Mouse (Mus musculus) adrenal gland, postnatal 36 days (tissue): ENCODE results near the gene Bicral. TPM values are rescaled to one million over a fixed set of nuclear protein-coding genes. Genes with fewer than 3 reads are reported as not detected.
"Not testable (repeated sequence)": the region's sequence is repeated elsewhere in the genome, so short reads cannot be mapped to it uniquely, and the experiment has no call there.

ENCODE experiments used
- DNase-seq, 2 experiments: peaks; one replicate each; pipeline ENCODE4 v3.0.0; 2021; ENCODE audit warnings: mixed read lengths in 1 of 2
- total RNA-seq, 2 experiments: library from RNA; stranded (reverse); gene quantifications; 2 replicates each; pipeline ENCODE4 v1.2.3; 2021

The Bicral gene
- total RNA-seq, 2 experiments from 2014 or later: 23.0 to 24.3 TPM

DNA sequence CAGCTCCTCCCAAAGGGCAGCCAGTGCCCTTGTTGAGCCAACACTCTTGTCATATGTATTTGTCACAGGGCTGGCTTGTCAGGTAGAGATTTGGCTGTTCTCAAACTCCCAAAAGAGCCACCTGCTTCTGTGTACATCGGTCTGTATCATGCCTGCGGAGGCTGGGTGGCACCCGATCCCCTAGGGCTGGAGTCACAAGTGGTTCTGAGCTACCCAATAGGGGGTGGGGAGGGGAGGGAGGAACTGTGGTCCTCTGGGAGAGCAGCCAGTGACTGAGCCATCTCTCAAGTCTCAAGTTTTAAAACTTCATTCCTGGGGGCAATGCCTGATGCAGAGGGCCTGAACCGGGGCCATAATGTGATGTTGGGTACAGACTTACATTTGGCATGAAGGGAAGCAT lies 61.5 kb downstream of the Bicral start:
- DNase-seq: no peak

DNA sequence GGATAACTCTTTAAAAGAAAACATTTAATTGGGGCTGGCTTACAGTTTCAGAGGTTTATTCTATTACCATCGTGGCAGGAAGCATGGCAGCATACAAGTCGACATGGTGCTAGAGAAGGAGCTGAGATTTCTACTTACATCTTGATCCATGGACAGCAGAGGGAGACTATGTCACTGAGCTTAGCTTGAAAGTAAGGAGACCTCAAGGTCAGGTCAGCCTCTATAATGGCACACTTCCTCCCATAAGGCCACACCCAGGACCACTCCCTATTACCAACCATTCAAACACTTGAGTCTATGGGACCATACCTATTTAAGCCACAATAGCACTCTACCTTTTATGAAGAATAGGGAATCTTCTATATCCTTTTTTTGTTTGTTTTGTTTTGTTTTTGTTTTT lies 65.3 kb downstream of the Bicral start:
- no peak for DNase-seq

GRCm38 (mm10) chr17:46787974-46788373 lies 70.3 kb downstream of the Bicral start:
- not testable (repeated sequence) for DNase-seq

GRCm38 (mm10) chr17:46786952-46787351 lies 71.3 kb downstream of the Bicral start:
- no peak for DNase-seq

GRCm38 (mm10) chr17:46783222-46783565 lies 75.1 kb downstream of the Bicral start:
- no peak for DNase-seq

DNA sequence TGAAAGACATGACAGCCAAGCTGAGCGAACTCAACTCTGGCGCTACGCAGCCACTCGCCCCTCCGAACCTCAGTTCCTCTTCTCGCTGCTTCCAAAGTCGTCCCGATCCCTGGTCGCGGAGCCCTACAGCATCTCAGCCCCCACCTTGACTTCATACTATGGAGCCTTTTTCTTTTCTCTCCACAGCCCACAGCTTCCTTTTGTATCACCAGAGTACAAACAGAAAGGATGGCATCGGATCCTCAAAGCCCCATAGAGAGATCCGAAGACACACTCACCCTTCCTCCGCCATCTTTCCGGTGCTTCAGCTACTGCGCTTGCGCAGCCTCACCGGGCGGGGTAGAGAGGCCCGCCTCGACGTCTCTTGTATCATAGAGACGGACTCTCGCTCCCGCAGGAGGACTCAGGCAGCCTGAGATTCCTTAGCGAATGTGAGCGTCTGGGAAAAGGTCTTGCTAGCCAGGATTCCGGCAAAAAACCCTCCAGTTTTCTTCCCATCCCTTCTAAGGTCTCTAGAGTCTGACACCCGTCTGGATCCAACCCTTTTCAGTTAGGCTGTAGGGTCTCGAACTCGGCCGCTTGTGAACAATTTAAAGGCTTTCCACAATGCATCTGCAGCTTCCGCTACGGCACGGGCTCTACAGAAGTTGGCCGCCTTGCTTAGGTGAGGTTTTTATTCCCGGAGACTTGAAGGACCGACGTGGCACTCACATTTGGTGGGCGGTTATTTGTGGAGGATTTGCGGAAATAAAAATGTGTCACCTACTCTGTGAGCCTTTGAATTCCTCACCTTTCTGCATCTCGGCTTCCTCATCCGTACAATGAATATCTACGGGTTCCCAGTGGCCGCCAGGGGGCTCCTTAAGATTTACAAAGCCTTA lies 75.7 kb downstream of the Bicral start, which contains the start of gene Rpl7l1:
TSS of gene Rpl7l1 (minus strand) at position 332 of the 881 bp plus-strand sequence.
- peak; percentile 92 to 93 for DNase-seq

GRCm38 (mm10) chr17:46781876-46782275 lies 76.4 kb downstream of the Bicral start:
- DNase-seq: no peak

GRCm38 (mm10) chr17:46776087-46776486 lies 82.2 kb downstream of the Bicral start:
- no peak for DNase-seq

- no peak for DNase-seq
These were observed 83.2 kb downstream of the Bicral start for GRCm38 (mm10) chr17:46775070-46775469.

DNA sequence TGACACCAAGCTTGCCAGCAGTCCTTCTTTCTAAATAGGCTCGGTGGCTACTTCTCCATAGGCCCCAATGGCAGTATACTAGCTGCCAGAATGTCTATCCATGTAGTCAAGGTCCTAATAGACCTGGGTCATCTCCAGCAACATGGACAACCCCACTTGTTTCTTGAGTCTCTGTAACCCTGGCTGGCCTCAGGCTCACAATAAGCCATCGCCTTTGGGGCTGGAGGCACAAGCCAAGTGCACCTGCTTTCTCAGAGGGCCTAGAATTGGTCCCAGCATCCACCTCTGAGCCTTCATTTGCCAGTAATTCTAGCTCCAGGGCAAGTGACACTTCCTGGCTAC lies 84.2 kb downstream of the Bicral start:
- DNase-seq: no peak

DNA sequence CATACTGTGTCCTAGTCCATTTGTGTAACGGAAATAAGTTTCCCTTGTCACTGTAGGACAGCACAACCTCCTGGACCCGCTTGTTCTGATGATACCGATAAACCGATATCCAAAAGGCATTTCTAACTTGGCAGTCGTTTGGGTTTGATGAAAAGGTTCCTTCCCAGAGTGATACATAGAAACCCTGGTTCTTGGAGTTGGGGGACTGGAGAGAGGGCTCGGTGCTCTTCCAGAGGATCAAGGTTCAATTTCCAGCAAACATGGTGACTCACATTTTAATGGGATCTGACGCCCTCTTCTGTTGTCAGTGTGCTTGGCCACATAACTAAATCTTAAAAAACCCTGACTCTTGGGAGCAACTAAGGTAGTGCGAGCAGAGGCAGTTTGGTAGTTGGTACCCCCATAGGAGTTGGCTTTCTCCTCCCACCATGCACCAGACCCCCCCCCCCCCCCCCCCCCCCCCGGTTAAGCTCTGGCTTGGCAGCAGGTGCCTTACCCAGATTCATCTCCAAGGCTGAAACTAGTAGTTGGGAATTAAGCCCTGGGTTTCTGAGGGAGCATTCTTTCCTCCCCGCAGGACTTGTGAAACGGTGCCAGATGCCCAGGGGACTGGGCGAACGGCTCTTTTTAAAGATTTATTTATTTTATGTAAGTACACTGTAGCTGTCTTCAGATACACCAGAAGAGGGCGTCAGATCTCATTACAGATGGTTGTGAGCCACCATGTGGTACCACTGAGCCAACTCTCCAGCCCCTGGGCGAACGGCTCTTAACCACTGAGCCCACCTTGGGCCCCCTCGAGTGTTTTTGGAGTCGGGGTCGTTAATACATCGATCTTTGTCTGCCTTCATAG lies 84.8 kb downstream of the Bicral start:
- DNase-seq: peak in 1 of 2 experiments; percentile 28

GRCm38 (mm10) chr17:46772404-46773277 lies 85.6 kb downstream of the Bicral start, which contains the start of gene 2310039H08Rik:
Gene 2310039H08Rik (plus strand): TSS chr17:46772635.
- DNase-seq: peak; percentile 88 to 89

GRCm38 (mm10) chr17:46772038-46772403 lies 86.3 kb downstream of the Bicral start:
- DNase-seq: no peak

- DNase-seq: no peak
These were observed 86.7 kb downstream of the Bicral start for GRCm38 (mm10) chr17:46771616-46772015.

DNA sequence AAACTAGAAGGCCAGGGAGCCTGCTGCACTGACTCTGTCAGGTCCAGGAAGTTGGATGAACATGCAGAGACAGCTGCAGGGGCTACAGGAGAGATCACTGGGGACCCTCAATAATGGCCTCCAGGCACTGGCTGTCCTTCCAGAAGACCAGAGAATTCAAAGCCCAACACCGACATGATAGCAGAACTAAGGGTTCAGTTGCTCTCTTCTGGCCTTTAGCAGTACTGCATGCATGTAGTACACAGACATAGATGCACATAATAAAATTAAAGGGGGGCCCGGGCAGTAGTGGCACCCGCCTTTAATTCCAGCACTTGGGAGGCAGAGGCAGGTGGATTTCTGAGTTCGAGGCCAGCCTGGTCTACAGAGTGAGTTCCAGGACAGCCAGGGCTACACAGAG lies 87.3 kb downstream of the Bicral start:
- no peak for DNase-seq

DNA sequence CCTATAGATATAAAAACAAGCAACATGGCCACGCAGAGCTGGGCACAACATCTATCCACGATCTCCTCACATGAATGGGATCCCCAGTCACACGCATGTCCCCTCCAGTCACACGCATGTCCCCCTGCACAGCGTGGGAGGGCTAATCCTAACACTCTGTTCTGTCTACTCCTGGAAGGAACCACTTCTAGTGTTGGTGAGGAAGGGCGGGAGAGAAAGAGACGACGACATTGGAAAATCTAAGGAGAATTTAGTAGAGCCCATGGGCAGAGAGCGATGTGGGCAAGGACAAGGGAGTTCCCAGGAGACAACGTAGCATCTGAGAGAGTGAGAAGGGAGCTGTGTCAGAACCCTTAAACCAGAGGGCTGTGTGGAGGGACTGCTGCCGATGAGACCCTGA lies 87.7 kb downstream of the Bicral start:
- no peak for DNase-seq

DNA sequence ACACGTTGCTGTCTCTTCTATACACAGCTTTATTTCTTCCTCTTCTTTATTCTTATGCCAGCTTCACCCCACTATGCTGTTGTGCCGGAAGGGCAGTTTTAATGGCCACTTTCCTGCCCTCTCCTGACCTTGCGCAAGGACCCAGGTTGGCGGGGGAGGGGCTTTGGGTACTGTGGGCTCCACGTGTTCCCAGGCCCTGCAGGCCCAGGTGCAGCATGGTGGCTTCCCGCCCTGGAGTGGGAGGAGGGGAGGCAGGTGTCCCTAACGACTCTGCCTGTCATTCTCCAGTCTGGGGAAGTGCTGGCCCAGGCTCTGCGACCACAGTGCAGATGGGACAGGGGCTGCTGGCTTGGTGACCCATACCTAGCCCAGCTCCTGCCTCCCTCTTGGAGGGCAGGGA lies 90.4 kb downstream of the Bicral start:
- no peak for DNase-seq

DNA sequence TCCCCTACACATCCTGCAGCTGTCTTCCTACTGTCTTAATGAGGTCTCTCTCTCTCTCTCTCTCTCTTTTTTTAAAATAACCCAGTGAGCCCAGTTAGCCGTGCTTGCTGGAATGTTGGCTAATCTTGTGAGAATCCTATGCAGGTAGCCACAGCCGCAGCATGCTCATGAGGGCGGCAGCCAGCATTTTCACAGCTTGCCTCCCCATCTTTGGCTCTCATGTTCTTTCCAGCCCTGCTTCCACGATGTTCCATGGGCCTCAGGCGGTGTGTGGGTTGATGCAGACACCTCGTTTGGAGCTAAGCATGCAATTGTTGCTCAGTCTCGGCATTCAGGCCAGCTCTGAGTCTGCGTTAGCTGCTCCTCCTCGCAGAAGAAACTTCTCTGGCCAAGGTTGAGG lies 93.4 kb downstream of the Bicral start:
- not testable (repeated sequence) for DNase-seq

- DNase-seq: no peak
These were observed 94.7 kb downstream of the Bicral start, which contains the start of gene Ptcra for GRCm38 (mm10) chr17:46763544-46763943. Gene Ptcra (minus strand): TSS chr17:46763712.

GRCm38 (mm10) chr17:46758753-46759152 lies 99.5 kb downstream of the Bicral start:
- DNase-seq: no peak

- peak; percentile 98 for DNase-seq
These were observed 106.3 kb downstream of the Bicral start, which contains the start of gene Cnpy3 for GRCm38 (mm10) chr17:46751794-46752556. Gene Cnpy3 (minus strand): TSS chr17:46752214.
